Mouse (Mus musculus) intestine, embryonic 15.5 days (tissue): ENCODE results near the gene Gm20388. TPM values are rescaled to one million over a fixed set of nuclear protein-coding genes. Genes with fewer than 3 reads are reported as not detected.
A peak's percentile ranks its signal among the peaks of the same experiment; 100 is the strongest.

Experiments
- ATAC-seq: fragments of 200-750 bp; cut with Nextera tagmentation; 2 replicates; pipeline ENCODE4 v1.8.0; 2017; ENCODE audit warnings: moderate TSS enrichment, moderate library complexity
- H3K27ac ChIP-seq: fragments of 300-500 bp; sonication (generic); 2 replicates; pipeline ENCODE4 v1.5.1; 2015; ENCODE audit warnings: mild to moderate bottlenecking, inconsistent platforms
- H3K27me3 ChIP-seq: fragments of 300-500 bp; sonication (generic); replicated peaks from 2 replicates; pipeline ENCODE4 v1.6.1; 2015; ENCODE audit warnings: inconsistent platforms
- H3K36me3 ChIP-seq: fragments of 300-500 bp; sonication (generic); 2 replicates; pipeline ENCODE4 v1.6.1; 2015; ENCODE audit warnings: inconsistent platforms
- H3K4me1 ChIP-seq: fragments of 300-500 bp; sonication (generic); replicated peaks from 2 replicates; pipeline ENCODE4 v1.6.1; 2015; ENCODE audit warnings: inconsistent platforms
- H3K4me2 ChIP-seq: fragments of 300-500 bp; sonication (generic); replicated peaks from 2 replicates; pipeline ENCODE4 v1.6.1; 2015; ENCODE audit warnings: mild to moderate bottlenecking, inconsistent platforms
- H3K4me3 ChIP-seq: fragments of 300-500 bp; sonication (generic); replicated peaks from 2 replicates; pipeline ENCODE4 v1.5.1; 2015; ENCODE audit warnings: inconsistent platforms
- H3K9ac ChIP-seq: fragments of 300-500 bp; sonication (generic); 2 replicates; pipeline ENCODE4 v1.6.1; 2015; ENCODE audit warnings: inconsistent platforms
- H3K9me3 ChIP-seq: fragments of 300-500 bp; sonication (generic); 2 replicates; pipeline ENCODE4 v1.6.1; 2016; ENCODE audit warnings: inconsistent platforms
- WGBS: fragments of 180-500 bp; shearing (Covaris S2); methylation state at CpG from one replicate; pipeline ENCODE4 v1.1.7; 2015; 5-methylcytosine and 5-hydroxymethylcytosine counted together
- polyA plus RNA-seq: library from polyadenylated mRNA; unstranded; fragments of >200 nt; fragmentation: Nextera tagmentation; extraction: Ambion mirVana; gene quantifications from 2 replicates; pipeline ENCODE4 v1.2.1, GENCODE M21; 2015

Gm20388 gene
- polyA plus RNA-seq, 1 experiment from 2014 or later = not detected

DNA sequence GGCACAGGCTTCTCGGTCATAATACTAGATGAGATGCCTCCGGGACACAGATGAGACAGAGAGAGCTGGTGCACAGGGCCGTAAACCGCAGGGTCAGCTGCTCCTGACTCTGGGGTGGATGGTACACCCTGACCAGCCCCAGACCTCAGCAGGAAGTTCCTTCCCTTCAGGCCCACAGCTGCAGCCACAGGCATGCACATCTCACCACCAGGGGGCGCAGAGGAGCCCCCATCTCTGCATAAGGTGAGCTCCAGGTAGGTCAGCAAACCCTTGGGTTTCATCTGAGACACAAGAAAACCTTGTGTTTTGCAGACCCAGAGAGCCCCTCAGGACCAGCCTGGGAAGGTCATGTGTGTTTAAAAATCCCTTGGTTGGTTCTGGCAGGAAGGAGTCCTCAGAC lies 1059.7 kb downstream of the Gm20388 start:
- no peaks in the 10 kb centered on the region for H3K36me3 ChIP-seq
- H3K27ac ChIP-seq = no peak overlapping the region
- H3K4me1 ChIP-seq = peaks cover 19% of the 10 kb centered on the region
- 35% methylated on average over 5 of the region's 5 CpGs for WGBS
- no peak for ATAC-seq
- H3K9me3 ChIP-seq = no peaks in the 10 kb centered on the region
- H3K9ac ChIP-seq = no peak overlapping the region
- peaks cover 17% of the 10 kb centered on the region for H3K27me3 ChIP-seq
- no peak overlapping the region for H3K4me2 ChIP-seq
- H3K4me3 ChIP-seq = no peak overlapping the region

DNA sequence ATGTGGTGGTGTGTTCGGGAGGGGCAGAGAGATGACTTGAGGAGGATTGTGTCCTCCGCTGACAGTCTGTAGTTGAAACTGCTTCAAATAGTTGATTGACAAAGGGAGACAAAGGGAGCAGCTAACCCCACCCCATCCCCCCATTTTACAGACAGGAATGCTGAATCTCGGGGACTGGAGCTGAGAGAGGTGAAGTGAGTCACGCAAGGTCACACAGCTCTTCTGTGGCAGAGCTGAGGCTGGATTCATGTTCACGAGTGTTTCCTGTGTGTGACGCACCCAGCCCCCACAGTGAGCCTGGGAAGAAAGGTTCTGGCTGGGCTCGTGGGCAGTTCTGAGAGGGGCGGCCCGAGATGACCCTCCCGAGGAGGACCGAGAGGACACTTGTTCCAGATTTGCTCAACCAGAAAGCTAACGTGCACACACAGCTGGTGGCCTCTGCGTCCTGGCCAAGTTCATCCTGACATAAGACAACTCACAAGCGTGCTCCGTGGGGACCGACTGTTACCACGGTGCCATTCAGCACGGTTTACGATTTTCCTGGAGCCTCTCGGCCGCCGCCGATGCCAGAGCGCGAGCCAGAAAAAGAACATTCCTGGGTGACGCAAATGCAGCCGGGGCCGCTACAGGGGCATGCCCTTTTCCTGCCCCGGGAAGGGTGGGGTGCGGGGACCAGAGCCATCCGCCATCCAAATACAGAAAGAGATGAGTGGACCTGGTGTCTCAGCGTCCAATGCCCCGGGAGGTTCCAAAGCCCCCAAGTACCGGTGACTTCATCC lies 1061.2 kb downstream of the Gm20388 start:
- peaks cover 19% of the 10 kb centered on the region for H3K4me1 ChIP-seq
- H3K27me3 ChIP-seq = peaks cover 17% of the 10 kb centered on the region
- H3K9ac ChIP-seq = peak overlapping the region; percentile 42
- peak overlapping the region; percentile 69 for H3K4me2 ChIP-seq
- ATAC-seq = 0 out of 2 replicates have a peak, but pooled peaks have one; percentile 16
- no peaks in the 10 kb centered on the region for H3K9me3 ChIP-seq
- H3K27ac ChIP-seq = peak overlapping the region; percentile 44
- H3K36me3 ChIP-seq = no peaks in the 10 kb centered on the region
- peak overlapping the region; percentile 31 for H3K4me3 ChIP-seq
- 15% methylated on average over 34 of the region's 34 CpGs for WGBS

DNA sequence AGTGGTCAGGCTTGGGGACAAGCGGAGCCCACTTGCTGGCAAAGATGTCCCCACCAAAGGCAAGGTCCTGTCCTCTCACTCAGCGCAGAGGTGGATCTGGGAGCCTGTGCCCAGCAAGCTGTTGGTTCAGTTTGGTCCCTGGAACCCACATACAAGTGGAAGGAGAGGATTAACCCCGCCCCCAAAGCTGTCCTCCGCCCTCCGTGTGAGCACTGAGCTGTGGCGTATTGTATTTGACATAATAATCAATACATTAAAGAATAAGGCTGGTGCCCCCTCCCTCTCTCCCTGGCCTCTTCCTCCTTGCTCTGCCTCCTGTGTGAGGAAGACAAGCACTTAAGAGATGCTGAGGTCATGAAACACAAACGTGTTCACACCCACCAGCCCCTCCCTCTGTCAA lies 1062.4 kb downstream of the Gm20388 start:
- Histone ChIP-seq H3K4me2 (no peak overlapping the region; the same call in 1 of the 2 replicates), H3K9ac (no peak overlapping the region), H3K36me3 (no peaks in the 10 kb centered on the region), H3K27ac (no peak overlapping the region), H3K27me3 (peaks cover 17% of the 10 kb centered on the region), H3K4me1 (peaks cover 19% of the 10 kb centered on the region), H3K4me3 (no peak overlapping the region), H3K9me3 (no peaks in the 10 kb centered on the region)
- 25% methylated on average over 7 of the region's 7 CpGs for WGBS
- ATAC-seq = no peak

DNA sequence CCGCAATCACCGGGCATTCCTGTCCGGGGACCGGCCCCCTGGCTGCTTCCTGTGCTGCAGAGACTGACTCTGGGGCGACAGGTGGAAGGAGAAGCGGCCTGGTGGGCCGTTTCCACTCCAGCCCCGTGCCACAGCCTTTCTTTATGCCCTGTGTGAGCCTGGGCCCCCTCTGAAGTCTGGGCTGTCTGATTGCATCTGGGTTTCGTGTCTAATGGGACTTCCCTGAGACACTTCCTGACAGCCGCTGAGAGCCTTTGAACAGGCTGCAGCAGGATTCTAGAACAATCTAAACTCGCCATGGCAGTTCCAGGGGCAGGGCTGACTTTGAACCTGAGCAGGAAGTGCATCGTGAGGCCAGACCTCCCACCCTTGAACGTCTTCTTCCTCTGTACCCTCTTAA lies 1066.5 kb downstream of the Gm20388 start:
- Histone ChIP-seq H3K27me3 (peaks cover 12% of the 10 kb centered on the region), H3K9me3 (no peaks in the 10 kb centered on the region), H3K9ac (no peak overlapping the region), H3K4me1 (peaks cover 18% of the 10 kb centered on the region), H3K4me3 (no peak overlapping the region), H3K4me2 (no peak overlapping the region), H3K27ac (no peak overlapping the region), H3K36me3 (no peaks in the 10 kb centered on the region)
- 59% methylated on average over 13 of the region's 13 CpGs for WGBS
- ATAC-seq = no peak

DNA sequence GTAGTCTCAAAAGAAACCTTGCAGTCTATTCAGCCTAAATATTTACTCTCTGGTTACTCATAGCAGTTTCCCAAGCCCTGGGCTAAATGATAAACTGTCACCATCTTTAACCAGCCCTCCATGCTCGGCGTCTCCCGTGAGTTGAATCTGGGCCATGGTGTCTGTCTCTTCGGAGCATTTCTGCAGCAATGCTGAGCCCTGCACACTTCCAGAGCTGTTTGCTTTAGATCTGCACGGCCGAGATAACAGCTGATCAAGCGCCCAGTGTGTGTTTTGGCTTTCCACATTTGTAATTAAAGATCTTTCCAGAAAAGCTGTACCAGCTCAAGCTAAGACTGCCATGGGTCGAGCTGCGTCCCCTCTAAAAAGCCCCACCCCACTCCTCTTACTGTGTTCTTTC lies 1068.6 kb downstream of the Gm20388 start:
- Histone ChIP-seq H3K4me1 (peaks cover 12% of the 10 kb centered on the region), H3K27me3 (no peaks in the 10 kb centered on the region; the same call in 1 of the 2 replicates), H3K9me3 (no peaks in the 10 kb centered on the region), H3K4me3 (no peak overlapping the region), H3K27ac (peak overlapping the region; percentile 38; the same call in 1 of the 2 replicates), H3K9ac (no peak overlapping the region), H3K36me3 (no peaks in the 10 kb centered on the region), H3K4me2 (no peak overlapping the region)
- WGBS = 19% methylated on average over 9 of the region's 9 CpGs
- ATAC-seq = peak; percentile 17; the same call in 1 of the 2 replicates

DNA sequence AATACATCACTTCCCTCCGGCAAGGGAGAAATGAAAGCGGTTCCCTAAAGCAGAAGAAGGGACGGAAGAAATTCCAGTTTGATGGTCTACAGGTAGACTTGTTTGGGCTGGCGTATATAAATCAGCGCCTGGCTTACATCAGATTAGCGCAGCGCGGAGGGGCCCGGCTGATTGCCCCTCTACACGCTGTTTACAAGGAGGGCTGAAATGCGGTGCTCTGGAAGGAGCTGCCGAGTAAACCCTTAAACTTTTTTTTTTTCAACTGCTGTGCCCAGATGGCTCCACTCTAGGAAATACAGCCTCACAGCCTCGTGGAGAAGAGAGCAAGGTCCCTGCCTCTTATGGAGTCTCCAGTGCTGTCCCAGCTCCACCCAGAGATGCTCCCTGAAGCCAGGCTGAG lies 1070.3 kb downstream of the Gm20388 start:
- 18% methylated on average over 13 of the region's 13 CpGs for WGBS
- ATAC-seq = peak; percentile 29; the same call in 1 of the 2 replicates
- no peaks in the 10 kb centered on the region for H3K9me3 ChIP-seq
- no peak overlapping the region for H3K4me3 ChIP-seq
- H3K9ac ChIP-seq = no peak overlapping the region; the same call in 1 of the 2 replicates
- H3K27ac ChIP-seq = peak overlapping the region; percentile 58
- peaks cover 21% of the 10 kb centered on the region for H3K4me1 ChIP-seq
- H3K36me3 ChIP-seq = no peaks in the 10 kb centered on the region
- H3K27me3 ChIP-seq = no peaks in the 10 kb centered on the region
- peak overlapping the region; percentile 41 for H3K4me2 ChIP-seq

DNA sequence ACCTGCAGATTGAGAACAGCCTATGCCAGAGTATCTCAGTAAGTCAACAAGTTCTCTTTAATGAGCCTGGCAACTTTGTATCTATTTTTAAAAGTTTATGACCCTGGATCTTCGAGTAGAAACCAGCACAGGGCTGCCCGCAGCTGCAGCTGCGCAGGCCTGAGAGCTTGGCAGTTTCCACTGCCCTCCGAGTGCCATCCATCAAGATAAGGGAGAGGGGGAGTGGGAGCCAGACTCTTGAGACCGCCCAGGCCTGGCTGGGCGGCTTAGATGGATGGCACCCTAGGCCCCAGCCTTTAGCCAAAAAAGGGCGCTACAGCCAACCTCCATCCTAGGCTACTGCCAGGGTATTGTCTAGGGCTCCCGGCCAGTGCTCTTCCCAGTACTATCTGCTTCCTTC lies 1074.2 kb downstream of the Gm20388 start:
- Histone ChIP-seq H3K27ac (0 out of 2 replicates have a peak overlapping the region, but pooled peaks have one; percentile 51), H3K4me2 (no peak overlapping the region), H3K9me3 (no peaks in the 10 kb centered on the region), H3K4me1 (peaks cover 28% of the 10 kb centered on the region), H3K36me3 (no peaks in the 10 kb centered on the region), H3K9ac (no peak overlapping the region), H3K27me3 (no peaks in the 10 kb centered on the region), H3K4me3 (no peak overlapping the region)
- ATAC-seq = peak; percentile 71
- WGBS = 38% methylated on average over 8 of the region's 8 CpGs

DNA sequence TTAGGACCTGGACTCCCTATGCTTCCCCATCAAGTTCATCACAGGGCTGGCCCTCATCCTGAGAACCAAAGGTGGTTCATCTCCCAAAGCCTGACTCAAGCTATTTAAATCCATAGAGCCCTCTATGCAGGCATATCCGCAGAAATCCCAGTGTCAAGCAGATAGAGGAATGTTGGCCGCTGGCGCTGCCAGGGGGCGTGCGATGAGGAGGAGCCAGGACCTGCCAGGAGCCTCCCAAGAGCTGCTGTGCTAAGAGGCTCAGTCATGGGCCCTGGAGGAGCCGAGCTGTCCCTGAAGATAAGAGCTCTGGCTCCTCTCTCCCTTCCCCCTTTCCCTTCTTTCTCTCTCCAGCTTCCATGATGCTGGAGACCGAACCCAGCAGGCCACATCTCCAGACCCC lies 1075.4 kb downstream of the Gm20388 start:
- no peaks in the 10 kb centered on the region for H3K9me3 ChIP-seq
- peak; percentile 54 for ATAC-seq
- H3K4me3 ChIP-seq = no peak overlapping the region
- H3K36me3 ChIP-seq = no peaks in the 10 kb centered on the region
- H3K27me3 ChIP-seq = no peaks in the 10 kb centered on the region
- peaks cover 23% of the 10 kb centered on the region for H3K4me1 ChIP-seq
- H3K9ac ChIP-seq = no peak overlapping the region
- peak overlapping the region; percentile 51; the same call in 1 of the 2 replicates for H3K27ac ChIP-seq
- WGBS = 86% methylated on average over 7 of the region's 7 CpGs
- no peak overlapping the region for H3K4me2 ChIP-seq

DNA sequence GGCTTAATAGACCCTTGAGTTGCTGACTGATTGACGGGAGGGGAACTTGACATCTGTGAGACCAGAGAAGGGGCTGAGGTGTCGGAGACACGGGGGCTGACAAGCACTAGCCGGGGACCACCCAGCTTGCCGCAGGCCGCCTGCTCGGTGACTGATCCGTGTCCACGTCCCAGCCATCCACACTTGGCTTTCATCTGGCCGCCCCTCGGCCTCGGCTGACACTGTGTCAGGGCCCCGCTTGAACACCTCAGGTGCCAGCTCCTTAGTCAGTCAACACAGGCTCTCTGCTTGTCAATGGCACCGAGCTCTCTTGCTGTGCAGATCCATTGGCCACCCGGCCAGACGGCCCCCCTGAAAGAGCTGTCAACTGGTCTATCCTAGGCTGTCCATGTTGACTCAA lies 1083.1 kb downstream of the Gm20388 start:
- H3K4me3 ChIP-seq = no peak overlapping the region
- no peaks in the 10 kb centered on the region for H3K9me3 ChIP-seq
- 85% methylated on average over 16 of the region's 16 CpGs for WGBS
- H3K9ac ChIP-seq = no peak overlapping the region
- H3K4me1 ChIP-seq = peaks cover 17% of the 10 kb centered on the region
- no peaks in the 10 kb centered on the region for H3K36me3 ChIP-seq
- no peak for ATAC-seq
- no peak overlapping the region for H3K4me2 ChIP-seq
- no peaks in the 10 kb centered on the region for H3K27me3 ChIP-seq
- no peak overlapping the region for H3K27ac ChIP-seq

DNA sequence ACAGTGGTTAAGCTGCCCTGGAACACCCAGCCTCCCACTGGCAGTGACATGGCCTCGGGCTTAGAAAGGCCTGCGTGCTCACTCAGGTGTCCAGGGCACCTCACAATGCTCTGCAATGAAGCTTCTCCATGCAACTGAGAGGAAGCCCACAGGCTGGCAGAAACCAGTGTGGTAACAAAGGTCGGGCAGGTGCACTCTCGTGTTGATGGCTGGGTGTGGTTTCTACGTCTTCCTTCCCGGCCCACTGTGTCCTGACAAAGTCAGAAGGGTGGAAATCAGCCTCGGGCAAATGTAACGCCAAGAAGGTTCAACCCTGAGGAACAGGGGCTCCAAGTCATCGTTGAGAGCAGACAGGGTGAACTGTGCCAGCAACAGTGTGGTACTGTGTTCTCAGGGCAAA lies 1084.8 kb downstream of the Gm20388 start:
- H3K27ac ChIP-seq = no peak overlapping the region
- ATAC-seq = peak; percentile 50; the same call in 1 of the 2 replicates
- H3K4me2 ChIP-seq = no peak overlapping the region
- WGBS = 62% methylated on average over 9 of the region's 9 CpGs
- no peaks in the 10 kb centered on the region for H3K27me3 ChIP-seq
- no peaks in the 10 kb centered on the region for H3K9me3 ChIP-seq
- no peaks in the 10 kb centered on the region for H3K36me3 ChIP-seq
- H3K9ac ChIP-seq = no peak overlapping the region
- peaks cover 17% of the 10 kb centered on the region for H3K4me1 ChIP-seq
- H3K4me3 ChIP-seq = no peak overlapping the region

DNA sequence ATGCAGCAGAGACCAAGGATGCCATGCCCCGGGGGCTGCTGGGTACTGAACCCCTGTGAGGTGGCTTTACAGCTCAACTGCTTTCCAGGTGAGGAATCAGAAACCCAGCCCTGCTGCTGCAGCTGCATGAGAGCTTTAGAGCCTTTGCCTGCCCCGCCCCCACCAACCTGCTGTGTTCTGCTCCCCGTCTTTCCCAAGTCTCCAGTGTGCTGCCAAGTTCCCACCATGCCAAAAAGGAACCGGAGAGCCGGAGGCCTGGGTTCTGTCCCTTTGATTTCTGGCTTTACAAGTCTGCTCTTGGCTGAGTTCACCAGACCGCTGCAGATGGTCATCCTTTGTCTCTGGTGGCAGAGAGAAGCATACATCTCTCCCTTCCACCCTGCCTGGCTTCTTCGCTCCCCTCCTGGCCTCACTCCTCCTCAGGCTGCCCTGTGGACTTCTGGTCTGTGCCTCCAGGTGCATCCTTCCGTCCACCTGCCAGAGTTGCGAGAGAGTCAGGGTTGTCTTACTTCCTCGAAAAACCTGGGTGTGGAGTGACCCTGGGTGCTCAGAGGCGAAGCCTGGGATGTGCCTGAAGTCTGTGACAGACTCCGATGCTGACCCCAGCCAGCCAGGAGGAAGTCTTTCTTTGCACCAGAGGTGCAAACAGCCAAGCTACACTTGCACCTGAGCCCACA lies 1086.4 kb downstream of the Gm20388 start:
- H3K4me1 ChIP-seq = peaks cover 22% of the 10 kb centered on the region
- H3K27me3 ChIP-seq = no peaks in the 10 kb centered on the region
- no peak overlapping the region for H3K9ac ChIP-seq
- peak; percentile 43 for ATAC-seq
- no peaks in the 10 kb centered on the region for H3K9me3 ChIP-seq
- H3K27ac ChIP-seq = 0 out of 2 replicates have a peak overlapping the region, but pooled peaks have one; percentile 3
- 61% methylated on average over 12 of the region's 12 CpGs for WGBS
- no peaks in the 10 kb centered on the region for H3K36me3 ChIP-seq
- no peak overlapping the region for H3K4me2 ChIP-seq
- no peak overlapping the region for H3K4me3 ChIP-seq

DNA sequence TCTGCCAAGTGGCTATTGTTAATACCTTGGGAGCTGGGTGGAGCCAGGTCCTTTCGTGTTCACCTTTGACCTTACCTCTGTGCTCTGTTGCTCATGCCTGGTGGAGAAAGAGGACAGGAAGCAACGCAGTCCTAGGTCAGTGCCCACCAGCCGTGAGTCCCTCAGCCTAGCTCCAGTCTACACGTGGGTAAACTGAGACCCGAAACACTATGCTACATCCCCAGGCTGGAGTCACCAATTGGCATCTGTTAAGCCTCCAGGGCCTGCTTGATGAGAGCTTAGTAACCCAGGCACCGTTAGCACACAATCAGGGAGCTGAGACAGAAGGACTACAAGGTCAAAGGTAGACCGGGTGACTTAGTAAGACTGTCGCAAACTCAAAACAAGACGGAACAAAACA lies 1087.3 kb downstream of the Gm20388 start:
- no peaks in the 10 kb centered on the region for H3K9me3 ChIP-seq
- no peak overlapping the region for H3K4me3 ChIP-seq
- 79% methylated on average over 9 of the region's 9 CpGs for WGBS
- no peaks in the 10 kb centered on the region for H3K27me3 ChIP-seq
- no peak overlapping the region for H3K9ac ChIP-seq
- peaks cover 26% of the 10 kb centered on the region for H3K4me1 ChIP-seq
- no peak overlapping the region for H3K4me2 ChIP-seq
- H3K36me3 ChIP-seq = no peaks in the 10 kb centered on the region
- no peak overlapping the region for H3K27ac ChIP-seq
- no peak for ATAC-seq
